Mouse (Mus musculus) macrophage (primary cell): ENCODE data around the gene Atg4b. TPM values are rescaled to one million over a fixed set of nuclear protein-coding genes. Genes with fewer than 3 reads are reported as not detected.

ENCODE experiments used
- polyA plus RNA-seq: library from polyadenylated mRNA; stranded (reverse); fragments of 250-400 nt; gene quantifications from 3 replicates; pipeline ENCODE4 v1.2.4, GENCODE M21; 2018; ENCODE audit warnings: inconsistent platforms

The Atg4b gene
- polyA plus RNA-seq, 1 experiment from 2014 or later, result 47.4 TPM

Other genes with a start within 250 kb of the Atg4b start
- 0.95 to 4.0 TPM (median 1.7 TPM) in 3 replicates for gene Farp2, start 239.4 kb upstream of the Atg4b start, polyA plus RNA-seq
- 28.4 to 40.0 TPM (median 31.3 TPM) in 3 replicates for gene Stk25, start 92.8 kb upstream of the Atg4b start, polyA plus RNA-seq
- gene Bok, start 65.8 kb upstream of the Atg4b start, polyA plus RNA-seq, result not detected in 3 replicates
- gene Thap4, start 3.4 kb downstream of the Atg4b start, polyA plus RNA-seq, result 19.4 to 27.1 TPM (median 20.8 TPM) in 3 replicates
- gene Dtymk, start 50.4 kb downstream of the Atg4b start, polyA plus RNA-seq, result 11.9 to 58.0 TPM (median 15.6 TPM) in 3 replicates
- 5.8 to 10.8 TPM (median 6.5 TPM) in 3 replicates for gene Ing5, start 52.5 kb downstream of the Atg4b start, polyA plus RNA-seq
- gene D2hgdh, start 73.4 kb downstream of the Atg4b start, polyA plus RNA-seq, result 8.4 to 9.9 TPM (median 9.6 TPM) in 3 replicates
- gene Gal3st2, start 109.8 kb downstream of the Atg4b start, polyA plus RNA-seq, result 0.06 TPM in 1 of 3 replicates, not detected in the others
- not detected in 3 replicates for gene Gal3st2b, start 166.8 kb downstream of the Atg4b start, polyA plus RNA-seq
- not detected in 3 replicates for gene Gal3st2c, start 239.0 kb downstream of the Atg4b start, polyA plus RNA-seq